Mouse (Mus musculus) liver, embryonic 14.5 days (tissue): Measurements from ENCODE around the gene Saa2.

ENCODE experiments used
- CTCF ChIP-seq: IDR thresholded peaks from 2 replicates; pipeline ENCODE4 v1.5.1; 2016; ENCODE audit warnings: antibody characterized with exemption, low read depth, control low read depth
- EP300 ChIP-seq: IDR thresholded peaks from 2 replicates; pipeline ENCODE4 v1.6.1; 2016; ENCODE audit warnings: antibody characterized with exemption, low read depth

- no peak for TF ChIP-seq CTCF
- no peak for TF ChIP-seq EP300
Measured at GRCm38 (mm10) chr7:46734983-46735382, 16.6 kb upstream of the Saa2 start.
